Mouse (Mus musculus) MEL (cell line): ENCODE data around the gene Fbn1. TPM values are rescaled to one million over a fixed set of nuclear protein-coding genes. Genes with fewer than 3 reads are reported as not detected.

Experiments
- DNase-seq: peaks from one replicate; pipeline ENCODE4 v3.0.0; 2011; ENCODE audit warnings: low read depth, low spot score
- H3K27ac ChIP-seq: 2 replicates; pipeline ENCODE4 v1.5.1; 2012; ENCODE audit warnings: low read depth, mild to moderate bottlenecking, control low read depth, low read length, moderate library complexity; ENCODE audit not compliant: control insufficient read depth
- H3K27me3 ChIP-seq, 2 experiments: fragments of 150-350 bp in 1 of 2; sonication (generic) in 1 of 2; 2 replicates each; pipeline ENCODE4 v1.6.1; 2012; ENCODE audit warnings: low read length in 2 of 2, mild to moderate bottlenecking in 2 of 2, improper control_type of control experiment in 1 of 2, moderate library complexity in 1 of 2; ENCODE audit not compliant: insufficient read depth in 2 of 2, control insufficient read depth in 1 of 2
- H3K36me3 ChIP-seq, 2 experiments: 2 replicates each; pipeline ENCODE4 v1.6.1; 2012 to 2014; ENCODE audit warnings: low read length in 2 of 2, improper control_type of control experiment in 1 of 2, inconsistent platforms in 1 of 2, mild to moderate bottlenecking in 1 of 2; ENCODE audit not compliant: insufficient read depth in 2 of 2, control insufficient read depth in 1 of 2
- H3K4me1 ChIP-seq, 2 experiments: fragments of 150-350 bp in 1 of 2; sonication (generic) in 1 of 2; 2 replicates each; pipeline ENCODE4 v1.6.1; 2012; ENCODE audit warnings: low read length in 2 of 2, improper control_type of control experiment in 1 of 2, mild to moderate bottlenecking in 1 of 2; ENCODE audit not compliant: insufficient read depth in 2 of 2, control insufficient read depth in 1 of 2
- H3K4me3 ChIP-seq, 2 experiments: fragments of 150-350 bp in 1 of 2; sonication (generic) in 1 of 2; 2 replicates each; pipeline ENCODE4 v1.5.1; 2012; ENCODE audit warnings: low read depth in 2 of 2, low read length in 2 of 2, mild to moderate bottlenecking in 2 of 2, moderate library complexity in 2 of 2, control low read depth in 1 of 2, improper control_type of control experiment in 1 of 2; ENCODE audit not compliant: control insufficient read depth in 1 of 2, insufficient read depth in 1 of 2
- H3K79me2 ChIP-seq: 2 replicates; pipeline ENCODE4 v1.6.1; 2012; ENCODE audit warnings: mild to moderate bottlenecking, low read length, moderate library complexity; ENCODE audit not compliant: control insufficient read depth, poor library complexity, insufficient read depth
- H3K9ac ChIP-seq: 2 replicates; pipeline ENCODE4 v1.6.1; 2012; ENCODE audit warnings: low read depth, mild to moderate bottlenecking, control low read depth, low read length, moderate library complexity; ENCODE audit not compliant: control insufficient read depth, poor library complexity, severe bottlenecking
- H3K9me3 ChIP-seq: fragments of 150-350 bp; sonication (generic); replicated peaks from 2 replicates; pipeline ENCODE4 v1.6.1; 2012; ENCODE audit warnings: mild to moderate bottlenecking, low read length, improper control_type of control experiment, moderate library complexity; ENCODE audit not compliant: insufficient read depth
- BHLHE40 ChIP-seq: IDR thresholded peaks from 2 replicates; pipeline ENCODE4 v1.6.1; 2012; ENCODE audit warnings: low read depth, mild to moderate bottlenecking, inconsistent platforms, low read length, improper control_type of control experiment, borderline replicate concordance
- CHD2 ChIP-seq: IDR thresholded peaks from 2 replicates; pipeline ENCODE4 v1.6.1; 2011; ENCODE audit warnings: low read length, improper control_type of control experiment
- E2F4 ChIP-seq: IDR thresholded peaks from 2 replicates; pipeline ENCODE4 v1.6.1; 2011; ENCODE audit warnings: low read depth, low read length, improper control_type of control experiment, borderline replicate concordance
- ELF1 ChIP-seq: IDR thresholded peaks from 2 replicates; pipeline ENCODE4 v1.6.1; 2014; ENCODE audit warnings: low read depth, mild to moderate bottlenecking, inconsistent platforms, low read length, improper control_type of control experiment, moderate library complexity
- ETS1 ChIP-seq: IDR thresholded peaks from 2 replicates; pipeline ENCODE4 v1.6.1; 2012; ENCODE audit warnings: low read depth, mild to moderate bottlenecking, inconsistent platforms, low read length, improper control_type of control experiment, moderate library complexity
- GATA1 ChIP-seq: IDR thresholded peaks from 2 replicates; pipeline ENCODE4 v1.6.1; 2011; ENCODE audit warnings: low read depth, low read length, improper control_type of control experiment
- MAFK ChIP-seq: IDR thresholded peaks from 2 replicates; pipeline ENCODE4 v1.6.1; 2011; ENCODE audit warnings: low read depth, mild to moderate bottlenecking, low read length, improper control_type of control experiment, borderline replicate concordance
- MAX ChIP-seq: IDR thresholded peaks from 2 replicates; pipeline ENCODE4 v1.6.1; 2011; ENCODE audit warnings: low read length, improper control_type of control experiment
- MAZ ChIP-seq: IDR thresholded peaks from 2 replicates; pipeline ENCODE4 v1.6.1; 2012; ENCODE audit warnings: low read depth, mild to moderate bottlenecking, inconsistent platforms, low read length, improper control_type of control experiment
- MEF2A ChIP-seq: IDR thresholded peaks from 2 replicates; pipeline ENCODE4 v1.6.1; 2014; ENCODE audit warnings: low read depth, mild to moderate bottlenecking, inconsistent platforms, low read length, improper control_type of control experiment; ENCODE audit not compliant: poor library complexity, insufficient replicate concordance, severe bottlenecking; ENCODE audit errors: extremely low read depth
- MXI1 ChIP-seq: IDR thresholded peaks from 2 replicates; pipeline ENCODE4 v1.6.1; 2011; ENCODE audit warnings: mild to moderate bottlenecking, low read depth, low read length, improper control_type of control experiment
- MYC ChIP-seq: IDR thresholded peaks from 2 replicates; pipeline ENCODE4 v1.6.1; 2011; ENCODE audit warnings: low read depth, mild to moderate bottlenecking, low read length, improper control_type of control experiment, moderate library complexity
- NELFE ChIP-seq: IDR thresholded peaks from 2 replicates; pipeline ENCODE4 v1.6.1; 2011; ENCODE audit warnings: low read depth, low read length, improper control_type of control experiment
- NRF1 ChIP-seq: IDR thresholded peaks from 2 replicates; pipeline ENCODE4 v1.6.1; 2014; ENCODE audit warnings: low read depth, mild to moderate bottlenecking, inconsistent platforms, low read length, improper control_type of control experiment, moderate library complexity; ENCODE audit not compliant: poor library complexity, insufficient read depth, severe bottlenecking
- POLR2A ChIP-seq, 2 experiments: IDR thresholded peaks; 2 replicates each; pipeline ENCODE4 v1.6.1; 2011 to 2012; ENCODE audit warnings: low read length in 2 of 2, mild to moderate bottlenecking in 2 of 2, control low read depth in 1 of 2, improper control_type of control experiment in 1 of 2, low read depth in 1 of 2, moderate library complexity in 1 of 2; ENCODE audit not compliant: control insufficient read depth in 1 of 2, insufficient read depth in 1 of 2, poor library complexity in 1 of 2
- POLR2AphosphoS2 ChIP-seq: IDR thresholded peaks from 2 replicates; pipeline ENCODE4 v1.6.1; 2011; ENCODE audit warnings: low read length, improper control_type of control experiment
- POLR2AphosphoS5 ChIP-seq: IDR thresholded peaks from 2 replicates; pipeline ENCODE4 v1.6.1; 2012; ENCODE audit warnings: low read depth, borderline replicate concordance, mild to moderate bottlenecking, inconsistent platforms, low read length, moderate library complexity, mixed read lengths
- RAD21 ChIP-seq: IDR thresholded peaks from 2 replicates; pipeline ENCODE4 v1.6.1; 2011; ENCODE audit warnings: mild to moderate bottlenecking, low read depth, low read length, improper control_type of control experiment
- RCOR1 ChIP-seq: IDR thresholded peaks from 2 replicates; pipeline ENCODE4 v1.6.1; 2012; ENCODE audit warnings: low read depth, mild to moderate bottlenecking, inconsistent platforms, low read length, improper control_type of control experiment
- SIN3A ChIP-seq: IDR thresholded peaks from 2 replicates; pipeline ENCODE4 v1.6.1; 2012; ENCODE audit warnings: low read length, improper control_type of control experiment, inconsistent platforms
- SMC3 ChIP-seq: IDR thresholded peaks from 2 replicates; pipeline ENCODE4 v1.6.1; 2011; ENCODE audit warnings: low read depth, low read length, improper control_type of control experiment
- TAL1 ChIP-seq: IDR thresholded peaks from 2 replicates; pipeline ENCODE4 v1.6.1; 2012; ENCODE audit warnings: mild to moderate bottlenecking, inconsistent platforms, low read length, moderate library complexity, mixed read lengths
- TCF12 ChIP-seq: IDR thresholded peaks from 2 replicates; pipeline ENCODE4 v1.6.1; 2014; ENCODE audit warnings: low read depth, mild to moderate bottlenecking, inconsistent platforms, low read length, improper control_type of control experiment, moderate library complexity
- UBTF ChIP-seq: IDR thresholded peaks from 2 replicates; pipeline ENCODE4 v1.6.1; 2012; ENCODE audit warnings: low read depth, mild to moderate bottlenecking, inconsistent platforms, low read length, improper control_type of control experiment, moderate library complexity, borderline replicate concordance; ENCODE audit not compliant: insufficient read depth
- USF2 ChIP-seq, 2 experiments: IDR thresholded peaks; 2 replicates each; pipeline ENCODE4 v1.6.1; 2011 to 2012; ENCODE audit warnings: improper control_type of control experiment in 2 of 2, low read length in 2 of 2, borderline replicate concordance in 1 of 2, inconsistent platforms in 1 of 2, low read depth in 1 of 2, mild to moderate bottlenecking in 1 of 2; ENCODE audit not compliant: insufficient read depth in 1 of 2
- polyA plus RNA-seq, 2 experiments: library from polyadenylated mRNA; stranded (reverse) in 1 of 2; unstranded in 1 of 2; fragments of >175 nt in 1 of 2; fragments of >200 nt in 1 of 2; gene quantifications; 2 replicates each; pipeline versions ENCODE4 v1.2.1 to v1.2.4; 2012; ENCODE audit warnings: low replicate concordance in 2 of 2, low read depth in 1 of 2; ENCODE audit not compliant: insufficient read length in 2 of 2, insufficient read depth in 1 of 2, missing spikeins in 1 of 2
- total RNA-seq: library from RNA; depleted of rRNA; stranded (reverse); fragments of 300-350 nt; gene quantifications from 2 replicates; pipeline ENCODE4 v1.2.3, GENCODE M21; 2012

The Fbn1 gene
- total and polyA plus RNA-seq, 3 experiments, result 0.01 TPM; not detected in 2

DNA sequence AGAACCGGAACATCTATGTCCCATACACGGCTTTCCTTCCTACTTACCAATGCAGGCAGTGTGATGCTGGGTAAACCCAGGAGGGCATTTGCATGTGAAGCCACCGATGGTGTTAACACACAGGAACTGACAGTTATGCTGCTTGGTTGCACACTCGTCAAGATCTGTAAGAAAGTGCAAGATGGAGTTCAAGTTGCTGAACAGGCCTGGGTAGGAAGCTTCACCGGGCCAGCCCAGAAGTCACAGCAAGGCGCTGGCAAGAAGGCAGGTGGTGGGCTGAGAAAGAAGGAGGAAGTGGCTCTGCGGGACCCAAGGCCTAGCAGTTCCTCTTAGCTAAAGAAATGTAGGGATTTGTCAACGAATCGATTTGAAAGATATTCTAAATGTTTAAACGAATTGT lies 198.1 kb downstream of the Fbn1 start:
- Histone ChIP-seq H3K27me3 (no peaks in the 10 kb centered on the region), H3K36me3 (no peaks in the 10 kb centered on the region), H3K4me3 (no peak overlapping the region), H3K79me2 (no peaks in the 10 kb centered on the region), H3K4me1 (no peaks in the 10 kb centered on the region), H3K9ac (no peak overlapping the region), H3K9me3 (no peaks in the 10 kb centered on the region), H3K27ac (no peak overlapping the region)
- no peak for TF ChIP-seq SIN3A
- no peak for TF ChIP-seq MAZ
- TF ChIP-seq MEF2A, result no peak
- no peak for TF ChIP-seq CHD2
- TF ChIP-seq MAFK, result no peak
- no peak for TF ChIP-seq POLR2A (IDR thresholded peaks at IDR 0.05; ENCODE audit: control insufficient read depth in 1 of 2, insufficient read depth in 1 of 2, low read depth in 1 of 2, low read length in 2 of 2, poor library complexity in 1 of 2)
- no peak for TF ChIP-seq GATA1
- TF ChIP-seq UBTF, result no peak
- TF ChIP-seq ELF1, result no peak
- TF ChIP-seq NRF1, result no peak
- no peak for TF ChIP-seq POLR2AphosphoS5
- TF ChIP-seq RAD21, result no peak
- no peak for TF ChIP-seq SMC3
- no peak for TF ChIP-seq ETS1
- no peak for TF ChIP-seq MYC
- no peak for TF ChIP-seq E2F4
- TF ChIP-seq TAL1, result no peak
- no peak for TF ChIP-seq POLR2AphosphoS2
- DNase-seq, result no peak

DNA sequence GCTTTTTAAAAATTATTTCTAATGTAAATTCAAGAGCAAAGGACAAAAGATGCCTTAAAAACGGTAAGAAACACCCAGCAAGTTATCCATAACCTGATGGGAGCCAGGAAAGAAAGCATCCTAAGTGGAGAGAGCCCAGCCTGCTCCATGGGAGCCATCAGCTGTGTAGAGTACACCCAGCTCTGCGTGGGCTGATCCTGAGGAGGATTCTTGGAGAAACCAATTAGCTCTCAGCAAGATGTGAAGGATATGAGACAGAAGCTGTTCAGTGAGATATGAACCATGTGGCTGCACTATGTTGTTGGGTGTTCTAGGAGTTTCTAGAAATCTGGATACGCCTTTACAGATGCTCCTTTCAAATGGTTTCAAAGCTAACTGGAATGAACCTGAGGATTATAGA lies 202.1 kb downstream of the Fbn1 start:
- Histone ChIP-seq H3K79me2 (no peaks in the 10 kb centered on the region), H3K27ac (no peak overlapping the region), H3K27me3 (no peaks in the 10 kb centered on the region; a peak in 1 of 4 replicates), H3K4me3 (no peak overlapping the region), H3K9ac (no peak overlapping the region), H3K9me3 (no peaks in the 10 kb centered on the region), H3K36me3 (no peaks in the 10 kb centered on the region), H3K4me1 (no peaks in the 10 kb centered on the region)
- TF ChIP-seq USF2 (IDR thresholded peaks at IDR 0.05; ENCODE audit: borderline replicate concordance in 1 of 2, insufficient read depth in 1 of 2, low read depth in 1 of 2, low read length in 2 of 2) (no peak), MXI1 (no peak), NRF1 (no peak), NELFE (no peak), RCOR1 (no peak), BHLHE40 (no peak), TCF12 (no peak), MAX (no peak)
- no peak for DNase-seq
